Mouse (Mus musculus) midbrain, embryonic 12.5 days (tissue): ENCODE data around the gene Cdon. TPM values are rescaled to one million over a fixed set of nuclear protein-coding genes. Genes with fewer than 3 reads are reported as not detected.
"Not testable (repeated sequence)": the region's sequence is repeated elsewhere in the genome, so short reads cannot be mapped to it uniquely, and the experiment has no call there.

ENCODE experiments used
- ATAC-seq: fragments of 200-750 bp; cut with Nextera tagmentation; 2 replicates; pipeline ENCODE4 v1.8.0; 2017; ENCODE audit warnings: low read depth, moderate TSS enrichment, moderate library complexity; ENCODE audit not compliant: low FRiP score
- H3K27ac ChIP-seq: fragments of 300-500 bp; sonication (generic); replicated peaks from 2 replicates; pipeline ENCODE4 v1.5.1; 2016; ENCODE audit warnings: mild to moderate bottlenecking
- H3K27me3 ChIP-seq: fragments of 300-500 bp; sonication (generic); 2 replicates; pipeline ENCODE4 v1.6.1; 2016; ENCODE audit warnings: mild to moderate bottlenecking
- H3K36me3 ChIP-seq: fragments of 300-500 bp; sonication (generic); 2 replicates; pipeline ENCODE4 v1.6.1; 2016
- H3K4me1 ChIP-seq: fragments of 300-500 bp; sonication (generic); 2 replicates; pipeline ENCODE4 v1.6.1; 2016
- H3K4me2 ChIP-seq: fragments of 300-500 bp; sonication (generic); replicated peaks from 2 replicates; pipeline ENCODE4 v1.6.1; 2016; ENCODE audit warnings: mild to moderate bottlenecking, moderate library complexity
- H3K4me3 ChIP-seq: fragments of 300-500 bp; sonication (generic); 2 replicates; pipeline ENCODE4 v1.5.1; 2016; ENCODE audit warnings: mild to moderate bottlenecking
- H3K9ac ChIP-seq: fragments of 300-500 bp; sonication (generic); replicated peaks from 2 replicates; pipeline ENCODE4 v1.6.1; 2016; ENCODE audit warnings: mild to moderate bottlenecking, moderate library complexity
- H3K9me3 ChIP-seq: fragments of 300-500 bp; sonication (generic); 2 replicates; pipeline ENCODE4 v1.6.1; 2016; ENCODE audit warnings: mild to moderate bottlenecking
- WGBS: fragments of 180-500 bp; shearing (Covaris S2); methylation state at CpG from one replicate; pipeline ENCODE4 v1.1.7; 2016; 5-methylcytosine and 5-hydroxymethylcytosine counted together
- polyA plus RNA-seq: library from polyadenylated mRNA; unstranded; fragments of >200 nt; fragmentation: Nextera tagmentation; extraction: Ambion mirVana; gene quantifications from 2 replicates; pipeline ENCODE4 v1.2.1, GENCODE M21; 2016

The Cdon gene
- polyA plus RNA-seq, 1 experiment from 2014 or later: 22.8 TPM

DNA sequence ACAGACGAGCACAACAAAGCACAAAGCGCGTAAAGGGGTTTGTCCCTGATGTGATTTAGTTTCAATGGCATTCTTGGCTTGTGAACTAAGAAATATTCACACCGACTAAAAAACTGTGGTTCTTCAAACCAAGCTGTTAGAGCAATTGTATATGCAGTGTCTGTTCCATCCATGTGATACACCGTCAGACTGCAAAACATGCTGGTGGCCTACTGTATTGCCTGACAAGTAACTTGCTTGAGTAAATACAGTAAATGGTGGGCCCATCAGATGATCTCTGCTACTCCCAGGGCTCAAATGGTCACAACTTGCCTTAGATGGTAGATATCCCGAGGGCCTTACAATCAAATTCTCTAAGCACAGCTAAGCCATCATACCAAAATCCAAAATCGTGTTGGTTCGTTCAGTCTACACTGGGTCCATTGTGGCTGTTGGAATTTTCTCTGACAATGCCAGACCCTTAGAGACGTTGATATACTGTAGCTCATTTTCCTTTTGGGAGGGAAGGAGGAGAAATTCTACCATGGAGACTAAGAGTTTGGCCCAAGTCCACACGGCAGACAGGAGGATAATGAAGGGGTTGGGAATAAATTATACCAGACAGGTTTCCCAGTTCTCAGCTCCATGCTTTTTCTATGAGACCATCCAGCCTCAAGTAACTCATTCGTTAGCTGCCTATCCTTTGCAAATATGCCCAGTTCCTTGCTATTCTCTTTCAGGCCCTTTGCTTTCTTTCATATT is 9.5 kb upstream of the Cdon start:
- peaks cover 13% of the 10 kb centered on the region for H3K4me1 ChIP-seq
- no peaks in the 10 kb centered on the region for H3K36me3 ChIP-seq
- ATAC-seq: no peak; the same call in 1 of the 2 replicates
- H3K9ac ChIP-seq: no peak overlapping the region
- no peak overlapping the region for H3K4me3 ChIP-seq
- H3K4me2 ChIP-seq: 0 out of 2 replicates have a peak overlapping the region, but pooled peaks have one; percentile 3
- WGBS: 80% methylated on average over 11 of the region's 11 CpGs
- H3K27ac ChIP-seq: no peak overlapping the region
- H3K27me3 ChIP-seq: peaks cover 24% of the 10 kb centered on the region
- H3K9me3 ChIP-seq: no peaks in the 10 kb centered on the region

DNA sequence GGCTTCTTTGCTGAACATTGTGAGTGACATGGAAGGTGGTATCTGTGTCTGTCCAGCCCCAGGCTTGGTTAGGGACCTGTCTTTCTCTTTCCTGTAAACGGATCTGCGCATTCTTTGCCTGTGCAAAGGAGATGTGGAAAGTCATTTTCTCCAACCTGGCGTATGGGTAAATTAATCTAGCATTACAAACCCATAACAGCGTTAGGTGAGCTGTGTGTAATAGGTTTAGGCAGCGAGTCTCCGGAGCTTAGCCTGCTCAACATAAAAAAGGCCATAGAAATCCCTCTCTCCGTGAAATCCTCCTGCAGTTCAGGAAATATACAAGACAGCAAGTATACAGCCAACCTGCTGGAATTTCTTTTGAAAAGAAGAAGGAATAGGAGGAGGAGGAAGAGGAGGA is 9.0 kb upstream of the Cdon start:
- no peak overlapping the region for H3K27ac ChIP-seq
- ATAC-seq: peak; percentile 27; the same call in 1 of the 2 replicates
- peaks cover 25% of the 10 kb centered on the region for H3K27me3 ChIP-seq
- 34% methylated on average over 7 of the region's 7 CpGs for WGBS
- no peak overlapping the region for H3K9ac ChIP-seq
- 0 out of 2 replicates have a peak overlapping the region, but pooled peaks have one; percentile 3 for H3K4me2 ChIP-seq
- H3K4me1 ChIP-seq: peaks cover 13% of the 10 kb centered on the region
- no peak overlapping the region for H3K4me3 ChIP-seq
- no peaks in the 10 kb centered on the region for H3K36me3 ChIP-seq
- no peaks in the 10 kb centered on the region for H3K9me3 ChIP-seq

DNA sequence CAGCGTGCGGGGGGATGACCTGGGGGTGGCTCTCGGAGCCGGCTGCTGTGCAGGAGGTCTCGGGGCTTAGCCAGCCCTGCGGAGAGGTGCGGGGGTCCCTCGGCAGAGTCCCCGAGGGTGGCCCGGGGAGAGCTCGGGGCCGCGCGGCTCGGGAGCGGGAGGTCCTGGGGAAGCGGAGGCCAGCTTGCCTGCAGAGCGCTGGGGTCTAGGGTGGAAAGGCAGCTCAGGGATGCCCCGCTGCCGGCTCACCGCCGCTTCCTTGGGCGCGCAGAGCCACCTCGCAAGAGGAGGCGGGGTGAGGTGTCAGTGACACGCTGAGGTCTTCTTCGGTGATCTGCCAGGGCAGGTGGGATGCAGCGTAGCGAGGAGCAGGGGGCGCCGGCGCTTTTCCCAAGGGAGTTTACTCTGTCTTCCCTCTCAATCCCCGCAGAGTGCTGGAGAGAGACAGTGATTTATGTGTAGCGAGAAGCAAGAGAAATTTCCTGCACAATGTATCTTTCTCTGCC is 855 bp downstream of the Cdon start:
- no peak; the same call in 1 of the 2 replicates for ATAC-seq
- Histone ChIP-seq H3K27me3 (peaks cover 10% of the 10 kb centered on the region; the same call in 1 of the 2 replicates), H3K4me3 (peak overlapping the region; percentile 91), H3K36me3 (no peaks in the 10 kb centered on the region), H3K9me3 (no peaks in the 10 kb centered on the region), H3K4me2 (peak overlapping the region; percentile 72), H3K4me1 (peaks cover 35% of the 10 kb centered on the region), H3K9ac (peak overlapping the region; percentile 97), H3K27ac (peak overlapping the region; percentile 97)
- WGBS: under 1% methylated on average over 34 of the region's 35 CpGs

DNA sequence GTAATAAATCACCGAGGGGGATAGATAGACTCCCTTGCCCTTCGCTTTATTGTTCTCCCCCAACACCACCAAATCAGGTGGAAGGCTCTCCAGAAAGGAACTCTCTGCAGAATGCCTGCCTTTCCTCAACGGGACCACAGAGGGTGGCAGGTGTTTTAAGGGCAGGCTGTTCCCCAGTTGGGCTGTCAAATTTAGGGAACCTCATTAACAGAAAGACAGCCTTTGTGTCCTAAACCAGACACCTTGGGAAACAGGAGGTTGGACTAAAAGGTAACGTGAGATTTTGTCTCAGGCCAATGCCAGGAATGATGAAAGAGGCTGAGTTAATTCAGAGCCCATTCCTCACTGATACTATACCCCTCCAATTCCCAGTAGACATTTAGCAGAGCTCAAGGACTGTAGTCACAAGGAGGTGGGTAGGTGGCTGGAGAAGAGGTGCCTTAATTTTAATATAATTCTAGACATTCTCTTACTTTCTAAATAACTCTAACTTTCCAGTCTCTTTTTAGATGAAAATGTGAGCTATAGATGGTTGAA is 1.5 kb downstream of the Cdon start:
- H3K4me2 ChIP-seq: peak overlapping the region; percentile 72
- peak overlapping the region; percentile 97 for H3K27ac ChIP-seq
- H3K4me3 ChIP-seq: peak overlapping the region; percentile 91
- peaks cover 10% of the 10 kb centered on the region; the same call in 1 of the 2 replicates for H3K27me3 ChIP-seq
- H3K36me3 ChIP-seq: no peaks in the 10 kb centered on the region
- peaks cover 36% of the 10 kb centered on the region for H3K4me1 ChIP-seq
- no peaks in the 10 kb centered on the region for H3K9me3 ChIP-seq
- H3K9ac ChIP-seq: peak overlapping the region; percentile 97
- 0% methylated on average over 4 of the region's 4 CpGs for WGBS
- ATAC-seq: no peak

DNA sequence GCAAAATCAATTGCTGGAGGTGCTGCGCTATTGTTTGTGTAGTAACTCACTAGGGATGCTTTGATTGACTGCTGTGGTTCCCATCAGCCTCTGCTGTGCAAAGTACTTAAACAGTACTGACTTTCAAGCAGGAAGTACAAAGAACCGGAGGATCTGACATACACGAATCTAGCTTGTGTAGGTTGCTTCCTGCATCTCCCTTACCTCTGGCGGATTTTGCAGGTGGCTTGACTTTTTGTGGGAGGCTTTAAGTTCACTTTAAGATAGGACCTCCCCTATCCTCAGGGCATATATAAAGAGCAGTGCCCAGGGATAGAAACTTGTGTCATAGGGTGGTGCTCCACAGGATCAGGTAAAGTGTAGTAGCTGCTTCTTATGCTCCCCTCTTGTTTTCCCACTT is 2.3 kb downstream of the Cdon start:
- Histone ChIP-seq H3K27me3 (peaks cover 10% of the 10 kb centered on the region; the same call in 1 of the 2 replicates), H3K4me1 (peaks cover 44% of the 10 kb centered on the region), H3K36me3 (no peaks in the 10 kb centered on the region), H3K27ac (peak overlapping the region; percentile 67), H3K9ac (no peak overlapping the region; the same call in 1 of the 2 replicates), H3K4me3 (peak overlapping the region; percentile 91), H3K9me3 (no peaks in the 10 kb centered on the region), H3K4me2 (peak overlapping the region; percentile 72)
- 10% methylated on average over 4 of the region's 4 CpGs for WGBS
- no peak for ATAC-seq

DNA sequence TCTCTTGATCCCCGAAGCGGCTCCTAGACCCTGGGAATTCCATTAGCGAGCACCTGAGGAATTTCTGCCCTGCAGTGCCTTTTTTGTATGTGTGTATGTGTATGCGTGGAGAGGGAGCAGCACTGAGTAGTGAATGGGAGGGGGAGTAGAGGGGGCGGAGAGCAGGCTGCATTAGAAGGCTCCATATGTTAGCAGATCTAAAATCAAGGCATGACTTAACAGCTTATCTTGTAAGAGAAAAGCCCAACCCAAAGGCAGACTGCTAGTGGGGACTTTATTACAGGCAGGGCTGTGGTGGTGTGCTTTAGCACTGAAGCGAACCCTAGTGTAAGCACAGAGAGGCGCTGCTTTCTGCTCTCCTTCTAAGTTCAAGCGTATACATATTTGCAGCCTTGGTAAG is 3.7 kb downstream of the Cdon start:
- H3K4me1 ChIP-seq: peaks cover 46% of the 10 kb centered on the region
- ATAC-seq: peak; percentile 71
- H3K9me3 ChIP-seq: no peaks in the 10 kb centered on the region
- peaks cover 3% of the 10 kb centered on the region; the same call in 1 of the 2 replicates for H3K27me3 ChIP-seq
- peak overlapping the region; percentile 34 for H3K4me3 ChIP-seq
- 0 out of 2 replicates have a peak overlapping the region, but pooled peaks have one; percentile 42 for H3K9ac ChIP-seq
- 10% methylated on average over 8 of the region's 8 CpGs for WGBS
- H3K4me2 ChIP-seq: peak overlapping the region; percentile 49
- H3K27ac ChIP-seq: peak overlapping the region; percentile 58
- no peaks in the 10 kb centered on the region for H3K36me3 ChIP-seq

DNA sequence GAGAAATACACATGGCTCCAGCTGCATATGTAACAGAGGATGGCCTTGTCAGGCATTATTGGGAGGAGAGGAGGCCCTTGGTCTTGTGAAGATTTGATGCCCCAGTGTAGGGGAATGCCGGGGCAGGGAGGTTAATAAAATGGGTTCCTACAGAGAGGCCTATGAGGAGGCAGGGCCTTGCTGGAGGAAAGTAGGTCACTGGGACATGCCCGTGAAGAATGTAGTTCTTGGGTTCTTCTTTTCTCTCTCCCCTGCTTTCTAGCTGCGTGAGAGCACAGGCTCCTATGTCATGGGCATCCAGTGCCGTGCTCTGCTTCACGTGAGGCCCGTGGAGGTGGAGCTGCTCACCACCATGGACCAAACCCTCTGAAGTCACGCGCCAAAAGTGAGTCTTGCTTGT is 9.5 kb downstream of the Cdon start:
- no peak overlapping the region for H3K27ac ChIP-seq
- no peaks in the 10 kb centered on the region for H3K36me3 ChIP-seq
- H3K4me3 ChIP-seq: no peak overlapping the region
- no peak overlapping the region for H3K9ac ChIP-seq
- no peaks in the 10 kb centered on the region for H3K9me3 ChIP-seq
- peaks cover 53% of the 10 kb centered on the region for H3K4me1 ChIP-seq
- H3K27me3 ChIP-seq: peaks cover 9% of the 10 kb centered on the region; the same call in 1 of the 2 replicates
- WGBS: 76% methylated on average over 8 of the region's 8 CpGs
- ATAC-seq: no peak
- peak overlapping the region; percentile 6; the same call in 1 of the 2 replicates for H3K4me2 ChIP-seq

DNA sequence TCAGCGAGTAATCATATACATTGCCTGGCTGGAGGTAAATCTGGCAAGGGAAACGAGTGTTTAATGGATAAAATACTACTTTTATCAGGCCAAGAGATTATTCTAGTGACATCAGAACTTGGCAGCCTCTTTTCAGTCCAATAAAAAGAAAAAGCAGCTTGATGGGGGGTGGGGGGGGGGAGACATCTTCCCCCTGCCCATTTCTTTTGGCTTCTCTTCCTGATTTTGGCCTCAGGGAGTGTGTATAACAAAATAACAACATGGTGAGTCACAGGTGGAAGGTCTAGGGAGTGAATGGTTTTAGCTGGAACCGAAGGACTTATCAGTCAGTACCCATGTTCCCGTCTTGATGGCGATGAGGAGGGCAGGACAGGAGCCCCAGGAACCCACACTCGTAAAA is 10.5 kb downstream of the Cdon start:
- Histone ChIP-seq H3K4me1 (peaks cover 46% of the 10 kb centered on the region), H3K36me3 (no peaks in the 10 kb centered on the region), H3K4me3 (no peak overlapping the region), H3K27ac (0 out of 2 replicates have a peak overlapping the region, but pooled peaks have one; percentile 10), H3K27me3 (peaks cover 9% of the 10 kb centered on the region; the same call in 1 of the 2 replicates), H3K9ac (no peak overlapping the region), H3K4me2 (no peak overlapping the region; the same call in 1 of the 2 replicates), H3K9me3 (no peaks in the 10 kb centered on the region)
- 84% methylated on average over 6 of the region's 6 CpGs for WGBS
- ATAC-seq: no peak

DNA sequence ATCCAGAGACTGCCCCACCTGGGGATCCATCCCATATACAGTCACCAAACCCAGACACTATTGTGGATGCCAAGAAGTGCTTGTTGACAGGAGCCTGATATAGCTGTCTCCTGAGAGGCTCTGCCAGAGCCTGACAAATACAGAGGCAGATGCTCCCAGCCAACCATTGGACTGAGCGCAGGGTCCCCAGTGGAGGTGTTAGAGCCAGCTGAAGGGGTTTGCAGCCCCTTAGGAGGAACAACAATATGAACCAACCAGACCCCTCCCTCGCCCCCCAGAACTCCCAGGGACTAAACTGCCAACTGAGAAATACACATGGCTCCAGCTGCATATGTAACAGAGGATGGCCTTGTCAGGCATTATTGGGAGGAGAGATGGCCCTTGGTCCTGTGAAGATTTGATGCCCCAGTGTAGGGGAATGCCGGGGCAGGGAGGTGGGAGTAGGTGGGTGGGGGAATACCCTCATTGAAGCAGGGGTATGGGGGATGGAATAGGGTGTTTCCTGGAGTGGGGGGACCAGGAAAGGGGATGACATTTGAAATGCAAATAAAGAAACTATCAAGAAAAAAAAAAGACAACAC is 11.9 kb downstream of the Cdon start:
- peak; percentile 31 for ATAC-seq
- peaks cover 39% of the 10 kb centered on the region for H3K4me1 ChIP-seq
- H3K36me3 ChIP-seq, H3K4me2 ChIP-seq, H3K27me3 ChIP-seq, H3K9ac ChIP-seq, H3K4me3 ChIP-seq, H3K9me3 ChIP-seq, H3K27ac ChIP-seq: not testable (repeated sequence)
- WGBS: 59% methylated on average over 3 of the region's 3 CpGs

DNA sequence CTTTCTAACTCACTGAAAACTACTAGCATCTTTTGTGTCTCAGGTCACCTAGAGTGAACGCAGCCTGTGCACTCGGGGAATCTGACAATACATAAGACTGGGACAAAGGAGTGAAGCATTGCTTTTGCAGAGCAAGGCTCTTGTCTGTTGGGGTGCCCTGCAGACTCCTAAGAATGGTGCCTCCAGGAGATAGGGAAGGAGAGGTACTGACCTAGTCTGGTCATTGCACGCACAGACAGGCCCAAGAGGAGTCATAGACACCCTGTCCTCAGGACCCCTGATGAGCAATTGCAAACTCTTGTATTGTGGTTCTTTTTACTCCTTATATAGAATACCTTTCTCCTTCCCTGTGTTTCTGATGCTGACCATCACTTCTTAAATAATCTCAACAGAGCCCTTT is 13.4 kb downstream of the Cdon start:
- WGBS: 24% methylated on average over 3 of the region's 3 CpGs
- Histone ChIP-seq H3K4me1 (peaks cover 37% of the 10 kb centered on the region), H3K27ac (no peak overlapping the region)

DNA sequence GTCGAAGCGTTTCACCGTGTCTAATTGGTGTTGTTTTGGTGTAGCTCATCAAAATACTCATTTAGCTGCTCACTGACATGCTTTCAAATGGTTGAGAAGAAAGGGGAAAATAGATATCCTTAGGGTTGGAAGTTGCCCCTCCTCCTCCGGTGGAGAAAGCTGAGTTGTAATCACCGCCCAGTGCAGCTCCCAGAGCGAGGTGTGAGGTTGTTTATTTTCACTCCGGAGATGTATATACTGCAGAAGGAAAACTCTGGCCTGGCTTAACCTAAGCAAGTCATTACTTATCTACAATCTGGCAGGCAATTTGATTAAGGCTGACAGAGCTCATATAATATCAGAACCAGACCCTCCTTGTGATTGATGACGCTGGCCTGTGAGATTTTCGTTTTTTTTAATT is 14.6 kb downstream of the Cdon start:
- Histone ChIP-seq H3K27me3 (peaks cover 7% of the 10 kb centered on the region; the same call in 1 of the 2 replicates), H3K27ac (no peak overlapping the region), H3K9ac (no peak overlapping the region), H3K4me3 (no peak overlapping the region), H3K4me1 (peaks cover 35% of the 10 kb centered on the region), H3K9me3 (no peaks in the 10 kb centered on the region), H3K4me2 (no peak overlapping the region), H3K36me3 (no peaks in the 10 kb centered on the region)
- WGBS: 53% methylated on average over 9 of the region's 9 CpGs
- no peak for ATAC-seq

More for the DNA sequence above, 13.4 kb downstream of the Cdon start:
- no peak overlapping the region for H3K9ac ChIP-seq
- no peak overlapping the region for H3K4me2 ChIP-seq
- peaks cover 7% of the 10 kb centered on the region; the same call in 1 of the 2 replicates for H3K27me3 ChIP-seq
- H3K9me3 ChIP-seq: no peaks in the 10 kb centered on the region
- no peak for ATAC-seq
- H3K4me3 ChIP-seq: no peak overlapping the region
- H3K36me3 ChIP-seq: no peaks in the 10 kb centered on the region
